Mouse (Mus musculus): Measurements from ENCODE around the gene Rgs16. TPM values are rescaled to one million over a fixed set of nuclear protein-coding genes. Genes with fewer than 3 reads are reported as not detected.
"Not testable (repeated sequence)": the region's sequence is repeated elsewhere in the genome, so short reads cannot be mapped to it uniquely, and the experiment has no call there.

Gene Rgs16
- total RNA-seq, 2 experiments from 2014 or later, result 1.2 to 2.1 TPM

GRCm38 (mm10) chr1:153748549-153748948 is 8.4 kb downstream of the Rgs16 start:
- DNase-seq, result peak in 1 of 2 experiments; percentile 56
- intact Hi-C loops (cut with DNase I), result loop anchor here (5.0 kb wide), 1 partner anchor 261 kb away; the partner anchor contains the start of gene Dhx9

- intact Hi-C loops (cut with DNase I), result loop anchor here (5.0 kb wide), 1 partner anchor 262 kb away; the partner anchor contains the start of gene Dhx9
- DNase-seq, result peak; percentile 78 to 79
Measured at GRCm38 (mm10) chr1:153749211-153749801, 9.2 kb downstream of the Rgs16 start, which contains the start of gene Rnasel. Gene Rnasel (plus strand): TSS chr1:153749426.

- intact Hi-C loops (cut with DNase I), result loop anchor here (5.0 kb wide), 2 partner anchors 57 to 432 kb away; no protein-coding TSS in a partner anchor
Measured at GRCm38 (mm10) chr1:153750054-153750453, 9.9 kb downstream of the Rgs16 start.

GRCm38 (mm10) chr1:153751763-153752301 is 11.7 kb downstream of the Rgs16 start:
- intact Hi-C loops (cut with DNase I), result loop anchor here (5.0 kb wide), 2 partner anchors 55 to 430 kb away; no protein-coding TSS in a partner anchor
- peak; percentile 32 to 48 for DNase-seq

More at GRCm38 (mm10) chr1:153750054-153750453, 9.9 kb downstream of the Rgs16 start:
- no peak for DNase-seq

- intact Hi-C loops (cut with DNase I), result loop anchor here (5.0 kb wide), 2 partner anchors 55 to 430 kb away; no protein-coding TSS in a partner anchor
- DNase-seq, result no peak
Measured at GRCm38 (mm10) chr1:153752521-153752920, 12.4 kb downstream of the Rgs16 start.

GRCm38 (mm10) chr1:153753725-153754464 is 13.7 kb downstream of the Rgs16 start:
- DNase-seq, result no peak
- intact Hi-C loops (cut with DNase I), result loop anchor here (5.0 kb wide), 2 partner anchors 53 to 428 kb away; no protein-coding TSS in a partner anchor

- intact Hi-C loops (cut with DNase I), result no loop called here
- DNase-seq, result no peak
Measured at GRCm38 (mm10) chr1:153764136-153764535, 24.0 kb downstream of the Rgs16 start.

GRCm38 (mm10) chr1:153766298-153766697 is 26.1 kb downstream of the Rgs16 start:
- intact Hi-C loops (cut with DNase I), result no loop called here
- DNase-seq, result no peak

GRCm38 (mm10) chr1:153767281-153767680 is 27.1 kb downstream of the Rgs16 start:
- intact Hi-C loops (cut with DNase I), result no loop called here

GRCm38 (mm10) chr1:153768465-153768864 is 28.3 kb downstream of the Rgs16 start:
- intact Hi-C loops (cut with DNase I), result no loop called here
- no peak for DNase-seq

More at GRCm38 (mm10) chr1:153767281-153767680, 27.1 kb downstream of the Rgs16 start:
- no peak for DNase-seq

GRCm38 (mm10) chr1:153769571-153769970 is 29.4 kb downstream of the Rgs16 start:
- intact Hi-C loops (cut with DNase I); DNase-seq: not testable (repeated sequence)

GRCm38 (mm10) chr1:153769998-153770775 is 30.0 kb downstream of the Rgs16 start:
- intact Hi-C loops (cut with DNase I), result no loop called here
- DNase-seq, result no peak

GRCm38 (mm10) chr1:153770776-153771167 is 30.6 kb downstream of the Rgs16 start:
- no peak for DNase-seq
- intact Hi-C loops (cut with DNase I), result no loop called here

- intact Hi-C loops (cut with DNase I), result no loop called here
- DNase-seq, result no peak
Measured at GRCm38 (mm10) chr1:153775174-153775573, 35.0 kb downstream of the Rgs16 start.

GRCm38 (mm10) chr1:153776257-153776656 is 36.1 kb downstream of the Rgs16 start:
- intact Hi-C loops (cut with DNase I), result no loop called here
- no peak for DNase-seq

- intact Hi-C loops (cut with DNase I), result no loop called here
- DNase-seq, result no peak
Measured at GRCm38 (mm10) chr1:153778205-153778604, 38.1 kb downstream of the Rgs16 start.

GRCm38 (mm10) chr1:153783339-153783738 is 43.2 kb downstream of the Rgs16 start:
- intact Hi-C loops (cut with DNase I), result no loop called here
- no peak for DNase-seq

- no peak for DNase-seq
- intact Hi-C loops (cut with DNase I), result no loop called here
Measured at GRCm38 (mm10) chr1:153785608-153786007, 45.5 kb downstream of the Rgs16 start.

GRCm38 (mm10) chr1:153790708-153791107 is 50.6 kb downstream of the Rgs16 start:
- no peak for DNase-seq
- intact Hi-C loops (cut with DNase I), result no loop called here

- intact Hi-C loops (cut with DNase I), result no loop called here
- no peak for DNase-seq
Measured at GRCm38 (mm10) chr1:153794241-153794640, 54.1 kb downstream of the Rgs16 start.

Data from heart, postnatal 14 days (tissue).